Mouse (Mus musculus) thymus, adult 2 months (tissue): ENCODE measurements around the gene Fcho2. TPM values are rescaled to one million over a fixed set of nuclear protein-coding genes. Genes with fewer than 3 reads are reported as not detected.

ENCODE experiments used
- DNase-seq: peaks from one replicate; pipeline ENCODE4 v3.0.0; 2021
- H3K27ac ChIP-seq: fragments of 200-500 bp; 2 replicates; pipeline ENCODE4 v1.5.1; 2012; ENCODE audit warnings: low read length, control low read depth; ENCODE audit not compliant: control insufficient read depth, insufficient read depth
- H3K27me3 ChIP-seq: fragments of 200-500 bp; 2 replicates; pipeline ENCODE4 v1.6.1; 2012; ENCODE audit warnings: mild to moderate bottlenecking, low read length, moderate library complexity, mixed read lengths; ENCODE audit not compliant: control insufficient read depth, insufficient read depth
- H3K36me3 ChIP-seq: fragments of 200-500 bp; 2 replicates; pipeline ENCODE4 v1.6.1; 2012; ENCODE audit warnings: mild to moderate bottlenecking, low read length, moderate library complexity; ENCODE audit not compliant: control insufficient read depth, insufficient read depth
- H3K4me1 ChIP-seq: fragments of 200-500 bp; replicated peaks from 2 replicates; pipeline ENCODE4 v1.6.1; 2012; ENCODE audit warnings: low read length; ENCODE audit not compliant: control insufficient read depth, insufficient read depth
- H3K4me3 ChIP-seq: fragments of 200-500 bp; 2 replicates; pipeline ENCODE4 v1.5.1; 2012; ENCODE audit warnings: mild to moderate bottlenecking, low read length, control low read depth, moderate library complexity; ENCODE audit not compliant: control insufficient read depth, insufficient read depth
- CTCF ChIP-seq: fragments of 200-500 bp; IDR thresholded peaks from 2 replicates; pipeline ENCODE4 v1.5.1; 2012; ENCODE audit warnings: mild to moderate bottlenecking, control low read depth, low read length, moderate library complexity, borderline replicate concordance; ENCODE audit not compliant: control insufficient read depth, poor library complexity, insufficient read depth; ENCODE audit errors: extremely low read depth
- POLR2A ChIP-seq: fragments of 200-500 bp; IDR thresholded peaks from 2 replicates; pipeline ENCODE4 v1.6.1; 2012; ENCODE audit warnings: mild to moderate bottlenecking, low read length, control low read depth, moderate library complexity; ENCODE audit not compliant: control insufficient read depth, poor library complexity, insufficient read depth; ENCODE audit errors: extremely low read depth
- WGBS: fragments of 180-500 bp; shearing (Covaris S2); methylation state at CpG from one replicate; pipeline ENCODE4 v1.1.7; 2018; 5-methylcytosine and 5-hydroxymethylcytosine counted together
- polyA plus RNA-seq: library from polyadenylated mRNA; depleted of rRNA; stranded (reverse); fragments of >200 nt; gene quantifications from 2 replicates; pipeline ENCODE4 v1.2.3, GENCODE M21; 2012; rRNA removed

The Fcho2 gene
- polyA plus RNA-seq: 9.6 and 10.7 TPM in 2 replicates

- TF ChIP-seq CTCF (peak; percentile 100), POLR2A (no peak; the same call in 1 of the 2 replicates)
- H3K27me3 ChIP-seq: no peaks in the 10 kb centered on the region
These were observed at the start of gene Fcho2 for GRCm38 (mm10) chr13:98815147-98815785. TSS of gene Fcho2 (minus strand) at chr13:98815449.

DNA sequence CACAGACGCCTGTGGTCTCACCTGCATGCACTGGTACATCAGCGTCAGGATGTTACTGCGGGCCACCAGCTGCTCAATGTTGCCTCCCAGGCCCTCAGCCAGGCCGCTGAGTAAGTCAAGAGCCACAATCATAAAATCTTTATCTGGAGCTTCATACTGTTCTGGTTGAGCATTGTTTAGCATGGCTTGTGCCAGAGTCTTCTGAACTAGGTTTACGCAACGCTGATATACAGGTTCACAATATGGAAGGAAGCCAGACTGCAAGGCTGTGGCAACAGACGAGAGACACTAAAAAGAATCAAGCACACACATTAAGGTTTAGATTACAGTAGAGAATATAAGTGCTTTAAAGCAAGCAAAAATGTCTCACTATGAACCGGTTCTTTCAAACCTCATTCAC lies 40.0 kb upstream of the Fcho2 start:
- no peak overlapping the region for H3K4me3 ChIP-seq
- H3K4me1 ChIP-seq: no peaks in the 10 kb centered on the region
- no peak for DNase-seq
- peaks cover 79% of the 10 kb centered on the region for H3K36me3 ChIP-seq
- no peaks in the 10 kb centered on the region; the same call in 1 of the 2 replicates for H3K27me3 ChIP-seq
- TF ChIP-seq CTCF (no peak), POLR2A (no peak)
- WGBS: 93% methylated on average over 8 of the region's 8 CpGs
- no peak overlapping the region for H3K27ac ChIP-seq

More at GRCm38 (mm10) chr13:98815147-98815785, at the start of gene Fcho2:
- H3K4me3 ChIP-seq: peak within 1 kb of the TSS; percentile 68
- H3K4me1 ChIP-seq: no peaks in the 10 kb centered on the region; the same call in 1 of the 2 replicates
- DNase-seq: peak; percentile 95
- no peak within 1 kb of the TSS for H3K27ac ChIP-seq
- no peaks in the 10 kb centered on the region for H3K36me3 ChIP-seq
- under 1% methylated on average over 61 of the region's 61 CpGs for WGBS

GRCm38 (mm10) chr13:98845794-98846193 lies 30.5 kb upstream of the Fcho2 start:
- DNase-seq: no peak
- H3K4me3 ChIP-seq: no peak overlapping the region
- WGBS: 96% methylated on average over 1 of the region's 1 CpGs
- H3K4me1 ChIP-seq: no peaks in the 10 kb centered on the region
- H3K27ac ChIP-seq: no peak overlapping the region
- TF ChIP-seq CTCF: no peak
- no peak for TF ChIP-seq POLR2A
- peaks cover 47% of the 10 kb centered on the region for H3K36me3 ChIP-seq
- no peaks in the 10 kb centered on the region for H3K27me3 ChIP-seq

- H3K36me3 ChIP-seq: peaks cover 8% of the 10 kb centered on the region
- H3K4me1 ChIP-seq: no peaks in the 10 kb centered on the region
- 98% methylated on average over 6 of the region's 6 CpGs for whole genome bisulfite sequencing
- TF ChIP-seq CTCF (no peak), POLR2A (no peak)
- no peak for DNase-seq
- no peak overlapping the region for H3K4me3 ChIP-seq
- no peaks in the 10 kb centered on the region for H3K27me3 ChIP-seq
- no peak overlapping the region for H3K27ac ChIP-seq
These were observed 21.3 kb upstream of the Fcho2 start for GRCm38 (mm10) chr13:98836423-98837088.

- Histone ChIP-seq H3K4me3 (no peak overlapping the region), H3K27me3 (no peaks in the 10 kb centered on the region), H3K27ac (no peak overlapping the region), H3K36me3 (peaks cover 8% of the 10 kb centered on the region), H3K4me1 (no peaks in the 10 kb centered on the region)
- TF ChIP-seq CTCF: no peak
- TF ChIP-seq POLR2A: no peak
- WGBS: 96% methylated on average over 5 of the region's 5 CpGs
- no peak for DNase-seq
These were observed 20.5 kb upstream of the Fcho2 start for GRCm38 (mm10) chr13:98835740-98836139.

GRCm38 (mm10) chr13:98834723-98835122 lies 19.5 kb upstream of the Fcho2 start:
- WGBS: 93% methylated on average over 3 of the region's 3 CpGs
- no peak for TF ChIP-seq CTCF
- no peak for TF ChIP-seq POLR2A
- H3K36me3 ChIP-seq: peaks cover 3% of the 10 kb centered on the region
- H3K4me3 ChIP-seq: no peak overlapping the region
- no peaks in the 10 kb centered on the region for H3K4me1 ChIP-seq
- H3K27me3 ChIP-seq: no peaks in the 10 kb centered on the region
- no peak overlapping the region for H3K27ac ChIP-seq
- DNase-seq: no peak
